ENCODE assay signal across 8 mouse cellular contexts in genomic region chr7:12927693-12928589, GRCm38 (mm10). TPM values are rescaled to one million over a fixed set of nuclear protein-coding genes. Genes with fewer than 3 reads are reported as not detected.
DNase-seq lines count a peak whose midpoint lies in the region; ATAC-seq and TF ChIP-seq lines count a peak whose summit lies in the region.

No protein-coding gene starts in this region.

- H3K27me3 ChIP-seq in E14TG2a.4 (ENCODE audit: insufficient read depth, low read length) = peaks cover 28% of the 10 kb centered on the region
- peaks cover 41% of the 10 kb centered on the region; the same call in 1 of the 2 replicates for H3K27me3 ChIP-seq in limb, embryonic 15.5 days
- H3K27me3 ChIP-seq in midbrain, embryonic 15.5 days (replicated peaks) = peaks cover 26% of the 10 kb centered on the region

- H3K4me1 ChIP-seq in E14TG2a.4 (replicated peaks; ENCODE audit: low read depth, low read length) = peaks cover 65% of the 10 kb centered on the region
- H3K4me1 ChIP-seq in cortical plate, adult 2 months (ENCODE audit: control insufficient read depth, insufficient read depth, low read length) = no peaks in the 10 kb centered on the region
- peaks cover 38% of the 10 kb centered on the region for H3K4me1 ChIP-seq in limb, embryonic 15.5 days
- peaks cover 13% of the 10 kb centered on the region for H3K4me1 ChIP-seq in midbrain, embryonic 15.5 days

- no peak for TF ChIP-seq POLR2A in cortical plate, adult 2 months (IDR thresholded peaks at IDR 0.05; ENCODE audit: extremely low read depth, insufficient read depth, low read length)

- peak overlapping the region; percentile 35; the same call in 1 of the 2 replicates for H3K9ac ChIP-seq in limb, embryonic 15.5 days
- peak overlapping the region; percentile 16 for H3K9ac ChIP-seq in midbrain, embryonic 15.5 days

- no peak overlapping the region for H3K27ac ChIP-seq in gastrocnemius, adult 2 months
- no peak overlapping the region for H3K27ac ChIP-seq in cortical plate, adult 2 months (ENCODE audit: insufficient read depth, low read length)
- no peak overlapping the region for H3K27ac ChIP-seq in limb, embryonic 15.5 days
- no peak overlapping the region for H3K27ac ChIP-seq in midbrain, embryonic 15.5 days

- peak; percentile 49 for DNase-seq in gastrocnemius, adult 2 months
- no peak for DNase-seq in gastrocnemius, postnatal 25 days
- DNase-seq in heart, postnatal 10 days = peak; percentile 31 to 38

- H3K36me3 ChIP-seq in E14TG2a.4 (ENCODE audit: insufficient read depth, low read length) = peaks cover 46% of the 10 kb centered on the region
- peaks cover 42% of the 10 kb centered on the region for H3K36me3 ChIP-seq in limb, embryonic 15.5 days
- peaks cover 36% of the 10 kb centered on the region for H3K36me3 ChIP-seq in midbrain, embryonic 15.5 days (replicated peaks)

- ATAC-seq in limb, embryonic 15.5 days (ENCODE audit: insufficient number of reproducible peaks, low FRiP score, low TSS enrichment, low read depth) = 0 out of 2 replicates have a peak, but pooled peaks have one; percentile 27
- ATAC-seq in midbrain, embryonic 15.5 days (replicated peaks) = peak; percentile 41
- ATAC-seq in CD4-positive, CD25-positive, alpha-beta regulatory T cell, adult 4 months = no peak

- no peaks in the 10 kb centered on the region for H3K9me3 ChIP-seq in E14TG2a.4 (ENCODE audit: low read length)
- H3K9me3 ChIP-seq in limb, embryonic 15.5 days = no peaks in the 10 kb centered on the region
- no peaks in the 10 kb centered on the region for H3K9me3 ChIP-seq in midbrain, embryonic 15.5 days

- WGBS in limb, embryonic 15.5 days = 4% methylated on average over 65 of the region's 65 CpGs
- 4% methylated on average over 56 of the region's 65 CpGs for WGBS in midbrain, embryonic 15.5 days

- peak overlapping the region; percentile 66 for H3K4me2 ChIP-seq in limb, embryonic 15.5 days
- H3K4me2 ChIP-seq in midbrain, embryonic 15.5 days = peak overlapping the region; percentile 45

- peak overlapping the region; percentile 55 for H3K4me3 ChIP-seq in gastrocnemius, adult 2 months
- H3K4me3 ChIP-seq in E14TG2a.4 (replicated peaks; ENCODE audit: low read length) = peak overlapping the region; percentile 81
- H3K4me3 ChIP-seq in cortical plate, adult 2 months (ENCODE audit: insufficient read depth, low read length) = peak overlapping the region; percentile 24; the same call in 1 of the 2 replicates
- peak overlapping the region; percentile 38 for H3K4me3 ChIP-seq in limb, embryonic 15.5 days
- H3K4me3 ChIP-seq in midbrain, embryonic 15.5 days = peak overlapping the region; percentile 22

- intact Hi-C loops in gastrocnemius, adult 2 months (cut with DNase I) = no loop called here
- intact Hi-C loops in heart, postnatal 10 days (cut with DNase I) = no loop called here

- no peak for TF ChIP-seq CTCF in gastrocnemius, adult 2 months (IDR thresholded peaks at IDR 0.05)
- no peak for TF ChIP-seq CTCF in E14TG2a.4 (conservative IDR thresholded peaks at IDR 0.05; ENCODE audit: low read length)
- no peak for TF ChIP-seq CTCF in cortical plate, adult 2 months (IDR thresholded peaks at IDR 0.05; ENCODE audit: extremely low read depth, insufficient read depth, low read length)

RNA-seq across cellular contexts. Expression of gene Rnf225, which starts 0.7 kb away (rescaled TPM):
- under 1 TPM; 0.31 to 0.81 TPM for total RNA-seq in gastrocnemius, adult 2 months (2021)
- under 1 TPM; 0.21 to 0.33 TPM for total RNA-seq in gastrocnemius, postnatal 25 days (2021)
- polyA plus RNA-seq in cortical plate, adult 2 months (2012; rRNA removed) = 0.96 and 1.0 TPM in 2 replicates
- under 1 TPM; 0.36 to 0.37 TPM for total RNA-seq in heart, postnatal 10 days (2021)
- 1.9 and 3.0 TPM in 2 replicates for polyA plus RNA-seq in limb, embryonic 15.5 days (2015; fragmentation: Nextera tagmentation; extraction: Ambion mirVana)
- 0.90 and 0.93 TPM in 2 replicates for polyA plus RNA-seq in midbrain, embryonic 15.5 days (2015; fragmentation: Nextera tagmentation; extraction: Ambion mirVana)
- not detected for polyA plus RNA-seq in CD4-positive, CD25-positive, alpha-beta regulatory T cell, adult 4 months (2017; shearing (Covaris generic))

RNA-seq across cellular contexts. Expression of gene Rps5, which starts 5.9 kb away (rescaled TPM):
- 100 to 1,000 TPM; 574 to 617 TPM for total RNA-seq in gastrocnemius, adult 2 months (2021)
- total RNA-seq in gastrocnemius, postnatal 25 days (2021) = 100 to 1,000 TPM; 498 to 510 TPM
- polyA plus RNA-seq in cortical plate, adult 2 months (2012; rRNA removed) = 782 and 785 TPM in 2 replicates
- total RNA-seq in heart, postnatal 10 days (2021) = 100 to 1,000 TPM; 740 to 748 TPM
- polyA plus RNA-seq in limb, embryonic 15.5 days (2015; fragmentation: Nextera tagmentation; extraction: Ambion mirVana) = 887 and 1,056 TPM in 2 replicates
- 567 and 593 TPM in 2 replicates for polyA plus RNA-seq in midbrain, embryonic 15.5 days (2015; fragmentation: Nextera tagmentation; extraction: Ambion mirVana)
- polyA plus RNA-seq in CD4-positive, CD25-positive, alpha-beta regulatory T cell, adult 4 months (2017; shearing (Covaris generic)) = 1,000 to 10,000 TPM; 2,766 to 2,852 TPM

RNA-seq across cellular contexts. Expression of gene Zscan22, which starts 30.3 kb away (rescaled TPM):
- total RNA-seq in gastrocnemius, adult 2 months (2021) = 1 to 10 TPM; 3.7 to 4.4 TPM
- total RNA-seq in gastrocnemius, postnatal 25 days (2021) = 1 to 10 TPM; 2.7 to 3.4 TPM
- polyA plus RNA-seq in cortical plate, adult 2 months (2012; rRNA removed) = 12.7 and 13.1 TPM in 2 replicates
- 1 to 10 TPM; 5.5 to 6.8 TPM for total RNA-seq in heart, postnatal 10 days (2021)
- polyA plus RNA-seq in limb, embryonic 15.5 days (2015; fragmentation: Nextera tagmentation; extraction: Ambion mirVana) = 17.3 and 17.7 TPM in 2 replicates
- polyA plus RNA-seq in midbrain, embryonic 15.5 days (2015; fragmentation: Nextera tagmentation; extraction: Ambion mirVana) = 11.8 and 12.8 TPM in 2 replicates
- 10 to 100 TPM in 1 of 2 experiments, 1 to 10 TPM in 1; 8.2 to 15.0 TPM for polyA plus RNA-seq in CD4-positive, CD25-positive, alpha-beta regulatory T cell, adult 4 months (2017; shearing (Covaris generic))

RNA-seq across cellular contexts. Expression of gene Zfp324, which starts 37.7 kb away (rescaled TPM):
- total RNA-seq in gastrocnemius, adult 2 months (2021) = 1 to 10 TPM; 1.5 to 2.0 TPM
- 1 to 10 TPM; 2.0 to 2.2 TPM for total RNA-seq in gastrocnemius, postnatal 25 days (2021)
- polyA plus RNA-seq in cortical plate, adult 2 months (2012; rRNA removed) = 5.6 and 6.1 TPM in 2 replicates
- 1 to 10 TPM; 4.0 to 7.4 TPM for total RNA-seq in heart, postnatal 10 days (2021)
- 13.3 and 13.5 TPM in 2 replicates for polyA plus RNA-seq in limb, embryonic 15.5 days (2015; fragmentation: Nextera tagmentation; extraction: Ambion mirVana)
- 17.1 and 17.7 TPM in 2 replicates for polyA plus RNA-seq in midbrain, embryonic 15.5 days (2015; fragmentation: Nextera tagmentation; extraction: Ambion mirVana)
- polyA plus RNA-seq in CD4-positive, CD25-positive, alpha-beta regulatory T cell, adult 4 months (2017; shearing (Covaris generic)) = 1 to 10 TPM; 2.2 to 2.7 TPM

RNA-seq across cellular contexts. Expression of gene Zfp128, which starts 47.0 kb away (rescaled TPM):
- total RNA-seq in gastrocnemius, adult 2 months (2021) = 1 to 10 TPM; 2.2 to 2.3 TPM
- total RNA-seq in gastrocnemius, postnatal 25 days (2021) = 1 to 10 TPM; 2.4 TPM
- polyA plus RNA-seq in cortical plate, adult 2 months (2012; rRNA removed) = 5.2 and 5.4 TPM in 2 replicates
- 1 to 10 TPM; 3.6 to 4.8 TPM for total RNA-seq in heart, postnatal 10 days (2021)
- polyA plus RNA-seq in limb, embryonic 15.5 days (2015; fragmentation: Nextera tagmentation; extraction: Ambion mirVana) = 4.5 and 4.9 TPM in 2 replicates
- 8.6 and 9.4 TPM in 2 replicates for polyA plus RNA-seq in midbrain, embryonic 15.5 days (2015; fragmentation: Nextera tagmentation; extraction: Ambion mirVana)
- 1 to 10 TPM; 1.0 to 1.7 TPM for polyA plus RNA-seq in CD4-positive, CD25-positive, alpha-beta regulatory T cell, adult 4 months (2017; shearing (Covaris generic))

Comparison
In these comparisons a context has a peak if more than half of its experiments do, and no peak if none do; other contexts are left out.
1. H3K4me3 ChIP-seq: peak in every context shown above with its lines; median percentile 81 in E14TG2a.4; 55 in gastrocnemius, adult 2 months; 38 in limb, embryonic 15.5 days; 24 in cortical plate, adult 2 months; 22 in midbrain, embryonic 15.5 days.